Mouse (Mus musculus): ENCODE measurements around the gene Lrmda. TPM values are rescaled to one million over a fixed set of nuclear protein-coding genes. Genes with fewer than 3 reads are reported as not detected.
"Not testable (repeated sequence)": the region's sequence is repeated elsewhere in the genome, so short reads cannot be mapped to it uniquely, and the experiment has no call there.

The Lrmda gene
- total and polyA plus RNA-seq, 3 experiments = 0.43 to 1.1 (median 1.0) TPM

GRCm38 (mm10) chr14:22781709-22782108 lies 762.2 kb downstream of the Lrmda start:
- peaks cover 1% of the 10 kb centered on the region; the same call in 1 of the 2 replicates for H3K4me1 ChIP-seq (ENCODE audit: control insufficient read depth, insufficient read depth, low read length)
- TF ChIP-seq POLR2A (IDR thresholded peaks at IDR 0.05; ENCODE audit: insufficient read depth, low read depth, low read length) = no peak
- TF ChIP-seq CTCF (IDR thresholded peaks at IDR 0.05) = peak; percentile 68
- 51% methylated on average over 2 of the region's 2 CpGs for WGBS
- intact Hi-C loops (cut with DNase I) = loop anchor here (2.0 to 5.0 kb wide), 2 partner anchors 23 to 204 kb away; no protein-coding TSS in a partner anchor
- H3K4me3 ChIP-seq = no peak overlapping the region
- H3K27me3 ChIP-seq (ENCODE audit: control insufficient read depth, insufficient read depth, low read length) = no peaks in the 10 kb centered on the region
- no peak overlapping the region for H3K9ac ChIP-seq (ENCODE audit: low read depth, low read length)
- no peak for DNase-seq
- no peaks in the 10 kb centered on the region for H3K79me2 ChIP-seq (replicated peaks; ENCODE audit: control insufficient read depth, insufficient read depth, low read length)
- H3K36me3 ChIP-seq (ENCODE audit: control insufficient read depth, insufficient read depth, low read length) = no peaks in the 10 kb centered on the region
- no peak overlapping the region for H3K27ac ChIP-seq

GRCm38 (mm10) chr14:22782365-22782764 lies 762.9 kb downstream of the Lrmda start:
- Histone ChIP-seq H3K27me3 (ENCODE audit: control insufficient read depth, insufficient read depth, low read length) (no peaks in the 10 kb centered on the region), H3K4me1 (ENCODE audit: control insufficient read depth, insufficient read depth, low read length) (peaks cover 1% of the 10 kb centered on the region; the same call in 1 of the 2 replicates), H3K36me3 (ENCODE audit: control insufficient read depth, insufficient read depth, low read length) (no peaks in the 10 kb centered on the region), H3K79me2 (replicated peaks; ENCODE audit: control insufficient read depth, insufficient read depth, low read length) (no peaks in the 10 kb centered on the region), H3K4me3 (no peak overlapping the region), H3K27ac (no peak overlapping the region), H3K9ac (ENCODE audit: low read depth, low read length) (no peak overlapping the region)
- TF ChIP-seq CTCF (IDR thresholded peaks at IDR 0.05) (no peak), POLR2A (IDR thresholded peaks at IDR 0.05; ENCODE audit: insufficient read depth, low read depth, low read length) (no peak), EP300 (IDR thresholded peaks at IDR 0.05; ENCODE audit: insufficient read depth, low read depth, low read length) (no peak)
- 67% methylated on average over 2 of the region's 2 CpGs for WGBS
- DNase-seq = no peak
- intact Hi-C loops (cut with DNase I) = loop anchor here (2.0 to 5.0 kb wide), 2 partner anchors 24 to 205 kb away; no protein-coding TSS in a partner anchor

GRCm38 (mm10) chr14:22783211-22784161 lies 764.0 kb downstream of the Lrmda start:
- no peaks in the 10 kb centered on the region for H3K27me3 ChIP-seq (ENCODE audit: control insufficient read depth, insufficient read depth, low read length)
- H3K4me1 ChIP-seq (ENCODE audit: control insufficient read depth, insufficient read depth, low read length) = peaks cover 1% of the 10 kb centered on the region; the same call in 1 of the 2 replicates
- TF ChIP-seq CTCF (IDR thresholded peaks at IDR 0.05) (no peak), POLR2A (IDR thresholded peaks at IDR 0.05; ENCODE audit: insufficient read depth, low read depth, low read length) (no peak), EP300 (IDR thresholded peaks at IDR 0.05; ENCODE audit: insufficient read depth, low read depth, low read length) (no peak)
- H3K79me2 ChIP-seq (replicated peaks; ENCODE audit: control insufficient read depth, insufficient read depth, low read length) = no peaks in the 10 kb centered on the region
- intact Hi-C loops (cut with DNase I) = loop anchor here (2.0 to 5.0 kb wide), 2 partner anchors 25 to 206 kb away; no protein-coding TSS in a partner anchor
- no peak for DNase-seq
- no peak overlapping the region for H3K9ac ChIP-seq (ENCODE audit: low read depth, low read length)
- WGBS = 54% methylated on average over 15 of the region's 15 CpGs
- H3K4me3 ChIP-seq = no peak overlapping the region
- peak overlapping the region; percentile 38 for H3K27ac ChIP-seq
- H3K36me3 ChIP-seq (ENCODE audit: control insufficient read depth, insufficient read depth, low read length) = no peaks in the 10 kb centered on the region

GRCm38 (mm10) chr14:22800020-22800419 lies 780.5 kb downstream of the Lrmda start:
- Histone ChIP-seq H3K4me3 (no peak overlapping the region), H3K36me3 (ENCODE audit: control insufficient read depth, insufficient read depth, low read length) (no peaks in the 10 kb centered on the region), H3K4me1 (ENCODE audit: control insufficient read depth, insufficient read depth, low read length) (no peaks in the 10 kb centered on the region), H3K27me3 (ENCODE audit: control insufficient read depth, insufficient read depth, low read length) (no peaks in the 10 kb centered on the region), H3K79me2 (replicated peaks; ENCODE audit: control insufficient read depth, insufficient read depth, low read length) (no peaks in the 10 kb centered on the region), H3K27ac (no peak overlapping the region), H3K9ac (ENCODE audit: low read depth, low read length) (no peak overlapping the region)
- no peak for DNase-seq
- intact Hi-C loops (cut with DNase I) = loop anchor here (10.0 kb wide), 1 partner anchor 815 kb away; the partner anchor contains the start of gene Zfp503
- WGBS = 80% methylated on average over 4 of the region's 4 CpGs
- TF ChIP-seq CTCF (IDR thresholded peaks at IDR 0.05) (no peak), EP300 (IDR thresholded peaks at IDR 0.05; ENCODE audit: insufficient read depth, low read depth, low read length) (no peak), POLR2A (IDR thresholded peaks at IDR 0.05; ENCODE audit: insufficient read depth, low read depth, low read length) (no peak)

- 87% methylated on average over 13 of the region's 13 CpGs for WGBS
- Histone ChIP-seq H3K9ac (ENCODE audit: low read depth, low read length) (no peak overlapping the region), H3K27me3 (ENCODE audit: control insufficient read depth, insufficient read depth, low read length) (no peaks in the 10 kb centered on the region), H3K27ac (no peak overlapping the region), H3K4me3 (no peak overlapping the region), H3K36me3 (ENCODE audit: control insufficient read depth, insufficient read depth, low read length) (no peaks in the 10 kb centered on the region), H3K79me2 (replicated peaks; ENCODE audit: control insufficient read depth, insufficient read depth, low read length) (no peaks in the 10 kb centered on the region), H3K4me1 (ENCODE audit: control insufficient read depth, insufficient read depth, low read length) (no peaks in the 10 kb centered on the region)
- intact Hi-C loops (cut with DNase I) = loop anchor here (10.0 kb wide), 1 partner anchor 816 kb away; the partner anchor contains the start of gene Zfp503
- no peak for DNase-seq
- TF ChIP-seq POLR2A (IDR thresholded peaks at IDR 0.05; ENCODE audit: insufficient read depth, low read depth, low read length) (no peak), EP300 (IDR thresholded peaks at IDR 0.05; ENCODE audit: insufficient read depth, low read depth, low read length) (no peak), CTCF (IDR thresholded peaks at IDR 0.05) (no peak)
These were observed 781.5 kb downstream of the Lrmda start for GRCm38 (mm10) chr14:22800871-22801636.

GRCm38 (mm10) chr14:22801714-22802113 lies 782.2 kb downstream of the Lrmda start:
- H3K27me3 ChIP-seq (ENCODE audit: control insufficient read depth, insufficient read depth, low read length); H3K36me3 ChIP-seq (ENCODE audit: control insufficient read depth, insufficient read depth, low read length); DNase-seq; H3K4me1 ChIP-seq (ENCODE audit: control insufficient read depth, insufficient read depth, low read length); H3K79me2 ChIP-seq (replicated peaks; ENCODE audit: control insufficient read depth, insufficient read depth, low read length); H3K9ac ChIP-seq (ENCODE audit: low read depth, low read length); H3K27ac ChIP-seq; H3K4me3 ChIP-seq: not testable (repeated sequence)
- WGBS = 75% methylated on average over 4 of the region's 4 CpGs
- intact Hi-C loops (cut with DNase I) = loop anchor here (10.0 kb wide), 1 partner anchor 817 kb away; the partner anchor contains the start of gene Zfp503

Measured in heart, adult 2 months (tissue).